Mouse (Mus musculus) embryonic facial prominence, embryonic 15.5 days (tissue): ENCODE data around the gene Hjurp. TPM values are rescaled to one million over a fixed set of nuclear protein-coding genes. Genes with fewer than 3 reads are reported as not detected.

ENCODE experiments used
- ATAC-seq: fragments of 200-750 bp; cut with Nextera tagmentation; 2 replicates; pipeline ENCODE4 v1.8.0; 2017; ENCODE audit warnings: low read depth, moderate TSS enrichment; ENCODE audit not compliant: insufficient number of reproducible peaks, low FRiP score, low TSS enrichment
- H3K27ac ChIP-seq: fragments of 300-500 bp; sonication (generic); replicated peaks from 2 replicates; pipeline ENCODE4 v1.5.1; 2015; ENCODE audit warnings: mild to moderate bottlenecking, inconsistent platforms
- H3K27me3 ChIP-seq: fragments of 300-500 bp; sonication (generic); 2 replicates; pipeline ENCODE4 v1.6.1; 2015; ENCODE audit warnings: inconsistent platforms
- H3K36me3 ChIP-seq: fragments of 300-500 bp; sonication (generic); 2 replicates; pipeline ENCODE4 v1.6.1; 2015; ENCODE audit warnings: mild to moderate bottlenecking, inconsistent platforms
- H3K4me1 ChIP-seq: fragments of 300-500 bp; sonication (generic); 2 replicates; pipeline ENCODE4 v1.6.1; 2015; ENCODE audit warnings: inconsistent platforms
- H3K4me2 ChIP-seq: fragments of 300-500 bp; sonication (generic); replicated peaks from 2 replicates; pipeline ENCODE4 v1.6.1; 2015; ENCODE audit warnings: mild to moderate bottlenecking, inconsistent platforms
- H3K4me3 ChIP-seq: fragments of 300-500 bp; sonication (generic); replicated peaks from 2 replicates; pipeline ENCODE4 v1.5.1; 2015; ENCODE audit warnings: mild to moderate bottlenecking, inconsistent platforms
- H3K9ac ChIP-seq: fragments of 300-500 bp; sonication (generic); 2 replicates; pipeline ENCODE4 v1.6.1; 2015; ENCODE audit warnings: inconsistent platforms
- H3K9me3 ChIP-seq: fragments of 300-500 bp; sonication (generic); replicated peaks from 2 replicates; pipeline ENCODE4 v1.6.1; 2016; ENCODE audit warnings: inconsistent platforms
- WGBS: fragments of 180-500 bp; shearing (Covaris S2); methylation state at CpG from one replicate; pipeline ENCODE4 v1.1.7; 2015; 5-methylcytosine and 5-hydroxymethylcytosine counted together
- polyA plus RNA-seq: library from polyadenylated mRNA; unstranded; fragments of >200 nt; fragmentation: Nextera tagmentation; extraction: Ambion mirVana; gene quantifications from 2 replicates; pipeline ENCODE4 v1.2.1, GENCODE M21; 2015

Hjurp gene
- polyA plus RNA-seq, 1 experiment from 2014 or later = 161 TPM

DNA sequence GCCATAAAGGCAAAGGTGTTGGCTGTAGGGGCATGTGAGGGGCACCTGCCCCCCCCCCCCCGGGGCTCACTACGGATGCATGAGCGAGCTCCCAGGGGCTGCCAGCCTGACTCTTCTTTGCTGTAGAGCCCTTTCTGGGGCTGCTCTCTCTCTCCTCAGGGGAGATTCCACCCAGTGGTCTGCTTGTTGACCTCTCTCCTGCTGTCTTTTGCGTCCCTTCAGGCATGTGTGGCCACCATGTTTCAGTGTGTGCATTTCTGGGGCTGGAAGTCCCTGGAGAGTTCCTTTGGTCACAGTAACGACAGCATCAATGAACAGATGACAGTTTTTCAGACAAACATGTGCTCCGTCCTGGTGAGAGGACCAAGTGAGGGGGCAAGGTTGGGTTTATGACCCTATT lies 19.1 kb downstream of the Hjurp start:
- no peak for ATAC-seq
- H3K27ac ChIP-seq = no peak overlapping the region
- H3K9ac ChIP-seq = no peak overlapping the region
- 64% methylated on average over 6 of the region's 6 CpGs for WGBS
- peaks cover 40% of the 10 kb centered on the region for H3K36me3 ChIP-seq
- H3K27me3 ChIP-seq = no peaks in the 10 kb centered on the region
- no peak overlapping the region for H3K4me2 ChIP-seq
- peaks cover 10% of the 10 kb centered on the region; the same call in 1 of the 2 replicates for H3K9me3 ChIP-seq
- H3K4me1 ChIP-seq = peaks cover 9% of the 10 kb centered on the region
- H3K4me3 ChIP-seq = no peak overlapping the region

- no peak overlapping the region for H3K9ac ChIP-seq
- 78% methylated on average over 6 of the region's 6 CpGs for WGBS
- no peaks in the 10 kb centered on the region for H3K27me3 ChIP-seq
- no peak overlapping the region for H3K4me3 ChIP-seq
- peaks cover 34% of the 10 kb centered on the region for H3K36me3 ChIP-seq
- H3K27ac ChIP-seq = no peak overlapping the region
- ATAC-seq = no peak
- peaks cover 9% of the 10 kb centered on the region for H3K4me1 ChIP-seq
- no peak overlapping the region for H3K4me2 ChIP-seq
- H3K9me3 ChIP-seq = peaks cover 13% of the 10 kb centered on the region; the same call in 1 of the 2 replicates
Observed at GRCm38 (mm10) chr1:88257681-88258080, 19.8 kb downstream of the Hjurp start.

GRCm38 (mm10) chr1:88256886-88257663 lies 20.4 kb downstream of the Hjurp start:
- H3K4me2 ChIP-seq = no peak overlapping the region
- ATAC-seq = no peak
- H3K36me3 ChIP-seq = peaks cover 27% of the 10 kb centered on the region
- 72% methylated on average over 10 of the region's 10 CpGs for WGBS
- no peak overlapping the region for H3K27ac ChIP-seq
- H3K9ac ChIP-seq = no peak overlapping the region
- peaks cover 19% of the 10 kb centered on the region; the same call in 1 of the 2 replicates for H3K9me3 ChIP-seq
- no peak overlapping the region for H3K4me3 ChIP-seq
- H3K27me3 ChIP-seq = no peaks in the 10 kb centered on the region
- peaks cover 9% of the 10 kb centered on the region for H3K4me1 ChIP-seq

GRCm38 (mm10) chr1:88255989-88256754 lies 21.3 kb downstream of the Hjurp start:
- H3K9ac ChIP-seq = no peak overlapping the region
- peaks cover 18% of the 10 kb centered on the region for H3K36me3 ChIP-seq
- H3K4me2 ChIP-seq = no peak overlapping the region
- H3K27me3 ChIP-seq = no peaks in the 10 kb centered on the region
- peaks cover 5% of the 10 kb centered on the region; the same call in 1 of the 2 replicates for H3K4me1 ChIP-seq
- no peak overlapping the region for H3K27ac ChIP-seq
- ATAC-seq = no peak
- 80% methylated on average over 13 of the region's 13 CpGs for WGBS
- peaks cover 21% of the 10 kb centered on the region; the same call in 1 of the 2 replicates for H3K9me3 ChIP-seq
- H3K4me3 ChIP-seq = no peak overlapping the region

DNA sequence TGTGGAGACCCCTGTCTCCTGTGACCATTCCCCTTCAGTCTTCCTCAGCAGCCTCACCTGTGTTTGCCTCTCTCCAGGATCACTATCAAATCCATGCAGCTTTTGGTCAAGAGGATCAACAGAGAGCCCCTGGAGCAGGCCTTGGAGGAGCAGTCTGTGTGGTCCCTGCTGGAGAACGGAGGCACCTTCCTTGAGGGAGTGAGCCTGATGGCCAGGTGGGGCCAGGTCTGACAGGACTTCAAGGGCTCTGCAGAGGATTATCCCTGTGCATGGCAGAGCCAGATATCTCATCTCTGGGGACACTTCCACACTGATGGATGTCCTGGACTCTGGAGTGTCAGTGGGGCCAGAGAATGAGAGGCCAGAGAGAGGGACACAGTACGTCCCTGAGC lies 22.0 kb downstream of the Hjurp start:
- peaks cover 5% of the 10 kb centered on the region; the same call in 1 of the 2 replicates for H3K4me1 ChIP-seq
- no peak for ATAC-seq
- H3K9ac ChIP-seq = no peak overlapping the region

GRCm38 (mm10) chr1:88254793-88255465 lies 22.5 kb downstream of the Hjurp start:
- Histone ChIP-seq H3K4me2 (no peak overlapping the region), H3K36me3 (peaks cover 6% of the 10 kb centered on the region), H3K27ac (no peak overlapping the region), H3K27me3 (no peaks in the 10 kb centered on the region), H3K4me1 (0 out of 2 replicates have a peak, but pooled peaks cover 5% of the 10 kb centered on the region), H3K9ac (no peak overlapping the region), H3K4me3 (no peak overlapping the region), H3K9me3 (peaks cover 31% of the 10 kb centered on the region)
- 83% methylated on average over 12 of the region's 12 CpGs for WGBS
- ATAC-seq = peak; percentile 6

More for the DNA sequence above, 22.0 kb downstream of the Hjurp start:
- 55% methylated on average over 2 of the region's 2 CpGs for WGBS
- peaks cover 26% of the 10 kb centered on the region for H3K9me3 ChIP-seq
- H3K4me2 ChIP-seq = no peak overlapping the region
- no peak overlapping the region for H3K4me3 ChIP-seq
- no peak overlapping the region for H3K27ac ChIP-seq
- no peaks in the 10 kb centered on the region for H3K27me3 ChIP-seq
- peaks cover 11% of the 10 kb centered on the region for H3K36me3 ChIP-seq

DNA sequence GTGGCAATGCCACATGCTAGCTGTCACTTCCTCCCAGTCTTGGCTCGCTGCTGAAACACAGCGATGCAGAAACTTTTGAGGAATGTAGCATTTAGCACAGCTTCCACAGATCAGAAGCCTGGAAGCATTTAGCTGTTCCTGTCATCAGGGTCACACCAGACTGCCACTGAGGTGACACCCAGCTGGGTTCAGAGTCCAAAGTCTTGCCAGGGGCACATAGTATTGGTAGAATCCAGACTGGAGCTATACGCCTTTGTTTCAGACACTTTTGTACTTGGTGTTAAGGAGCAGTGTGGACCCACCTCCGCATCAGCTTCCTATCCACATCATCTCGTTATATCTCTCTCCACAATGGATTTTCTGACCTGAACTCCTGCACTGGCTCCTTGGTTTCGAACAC lies 23.9 kb downstream of the Hjurp start:
- WGBS = 68% methylated on average over 6 of the region's 6 CpGs
- no peak overlapping the region for H3K4me2 ChIP-seq
- no peak for ATAC-seq
- no peak overlapping the region for H3K27ac ChIP-seq
- H3K36me3 ChIP-seq = no peaks in the 10 kb centered on the region
- H3K9ac ChIP-seq = no peak overlapping the region
- no peak overlapping the region for H3K4me3 ChIP-seq
- H3K27me3 ChIP-seq = no peaks in the 10 kb centered on the region
- H3K4me1 ChIP-seq = no peaks in the 10 kb centered on the region
- H3K9me3 ChIP-seq = peaks cover 44% of the 10 kb centered on the region

GRCm38 (mm10) chr1:88253106-88253505 lies 24.3 kb downstream of the Hjurp start:
- H3K27ac ChIP-seq = no peak overlapping the region
- no peaks in the 10 kb centered on the region for H3K36me3 ChIP-seq
- H3K4me1 ChIP-seq = no peaks in the 10 kb centered on the region
- H3K9ac ChIP-seq = no peak overlapping the region
- no peak overlapping the region for H3K4me3 ChIP-seq
- H3K4me2 ChIP-seq = no peak overlapping the region
- no peaks in the 10 kb centered on the region for H3K27me3 ChIP-seq
- WGBS = 69% methylated on average over 8 of the region's 8 CpGs
- ATAC-seq = no peak
- H3K9me3 ChIP-seq = peaks cover 47% of the 10 kb centered on the region

DNA sequence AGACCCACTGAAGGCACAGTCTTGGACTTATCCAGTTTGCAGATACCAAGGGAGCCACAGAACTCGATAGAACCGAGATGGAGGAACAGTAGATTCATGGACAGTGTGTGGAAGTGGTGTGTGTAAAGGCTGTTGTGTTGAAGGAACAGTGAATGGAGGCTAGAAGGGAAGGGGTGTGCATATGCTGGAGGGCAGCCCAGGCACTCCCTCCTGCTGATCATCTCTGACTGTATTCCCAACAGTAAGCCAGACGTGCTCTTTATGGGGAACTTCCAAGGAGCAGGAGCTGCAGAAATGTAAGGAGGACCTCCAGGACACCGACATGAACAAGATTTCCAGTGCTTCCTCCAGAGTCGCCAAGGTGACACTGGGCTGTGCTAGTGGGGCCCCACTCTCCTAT lies 27.4 kb downstream of the Hjurp start:
- H3K36me3 ChIP-seq = no peaks in the 10 kb centered on the region
- ATAC-seq = no peak
- no peaks in the 10 kb centered on the region for H3K4me1 ChIP-seq
- H3K9me3 ChIP-seq = peaks cover 70% of the 10 kb centered on the region
- no peak overlapping the region for H3K4me3 ChIP-seq
- H3K27me3 ChIP-seq = no peaks in the 10 kb centered on the region
- H3K4me2 ChIP-seq = no peak overlapping the region
- 83% methylated on average over 5 of the region's 5 CpGs for WGBS
- no peak overlapping the region for H3K27ac ChIP-seq
- H3K9ac ChIP-seq = no peak overlapping the region

- 77% methylated on average over 7 of the region's 7 CpGs for WGBS
- Histone ChIP-seq H3K4me2 (no peak overlapping the region), H3K4me1 (no peaks in the 10 kb centered on the region), H3K4me3 (no peak overlapping the region), H3K9ac (no peak overlapping the region), H3K36me3 (no peaks in the 10 kb centered on the region), H3K27me3 (no peaks in the 10 kb centered on the region), H3K9me3 (peaks cover 71% of the 10 kb centered on the region), H3K27ac (no peak overlapping the region)
- no peak for ATAC-seq
Observed at GRCm38 (mm10) chr1:88249596-88249995, 27.8 kb downstream of the Hjurp start.

- no peaks in the 10 kb centered on the region for H3K4me1 ChIP-seq
- H3K9ac ChIP-seq = no peak overlapping the region
- no peaks in the 10 kb centered on the region for H3K27me3 ChIP-seq
- H3K9me3 ChIP-seq = peaks cover 73% of the 10 kb centered on the region
- H3K4me3 ChIP-seq = no peak overlapping the region
- H3K36me3 ChIP-seq = no peaks in the 10 kb centered on the region
- 64% methylated on average over 4 of the region's 4 CpGs for WGBS
- ATAC-seq = 0 out of 2 replicates have a peak, but pooled peaks have one; percentile 2
- H3K4me2 ChIP-seq = no peak overlapping the region
- no peak overlapping the region for H3K27ac ChIP-seq
Observed at GRCm38 (mm10) chr1:88248658-88249057, 28.8 kb downstream of the Hjurp start.
